Mouse (Mus musculus) heart, embryonic 14.5 days (tissue): ENCODE measurements around the gene Ccdc30. TPM values are rescaled to one million over a fixed set of nuclear protein-coding genes. Genes with fewer than 3 reads are reported as not detected.

Experiments
- ATAC-seq: fragments of 200-750 bp; cut with Nextera tagmentation; 2 replicates; pipeline ENCODE4 v1.8.0; 2017; ENCODE audit warnings: low read depth, moderate TSS enrichment; ENCODE audit not compliant: insufficient number of reproducible peaks, insufficient read depth, low FRiP score
- H3K27ac ChIP-seq, 2 experiments: fragments of 200-500 bp in 1 of 2; fragments of 300-500 bp in 1 of 2; sonication (generic) in 1 of 2; replicated peaks in 1 of 2; 2 replicates each; pipeline ENCODE4 v1.5.1; 2012 to 2014; ENCODE audit warnings: low read depth in 2 of 2, low read length in 2 of 2, control low read depth in 1 of 2, mild to moderate bottlenecking in 1 of 2, mixed read lengths in 1 of 2; ENCODE audit not compliant: control insufficient read depth in 1 of 2, insufficient read depth in 1 of 2
- H3K27me3 ChIP-seq: fragments of 300-500 bp; sonication (generic); 2 replicates; pipeline ENCODE4 v1.6.1; 2014; ENCODE audit warnings: mild to moderate bottlenecking, low read length, control low read depth; ENCODE audit not compliant: control insufficient read depth, insufficient read depth
- H3K36me3 ChIP-seq: fragments of 300-500 bp; sonication (generic); 2 replicates; pipeline ENCODE4 v1.6.1; 2014; ENCODE audit warnings: mild to moderate bottlenecking, control low read depth, low read length, mixed read lengths; ENCODE audit not compliant: control insufficient read depth, insufficient read depth
- H3K4me1 ChIP-seq, 2 experiments: fragments of 200-500 bp in 1 of 2; fragments of 300-500 bp in 1 of 2; sonication (generic) in 1 of 2; 2 replicates each; pipeline ENCODE4 v1.6.1; 2012 to 2014; ENCODE audit warnings: low read length in 2 of 2, control low read depth in 1 of 2, mixed read lengths in 1 of 2; ENCODE audit not compliant: control insufficient read depth in 2 of 2, insufficient read depth in 2 of 2
- H3K4me2 ChIP-seq: fragments of 300-500 bp; sonication (generic); 2 replicates; pipeline ENCODE4 v1.6.1; 2014; ENCODE audit warnings: mild to moderate bottlenecking, low read length
- H3K4me3 ChIP-seq, 2 experiments: fragments of 200-500 bp in 1 of 2; fragments of 300-500 bp in 1 of 2; sonication (generic) in 1 of 2; 2 replicates each; pipeline ENCODE4 v1.5.1; 2012 to 2014; ENCODE audit warnings: low read length in 2 of 2, mild to moderate bottlenecking in 2 of 2, control low read depth in 1 of 2, low read depth in 1 of 2, moderate library complexity in 1 of 2; ENCODE audit not compliant: control insufficient read depth in 1 of 2, insufficient read depth in 1 of 2
- H3K9ac ChIP-seq: fragments of 300-500 bp; sonication (generic); 2 replicates; pipeline ENCODE4 v1.6.1; 2014; ENCODE audit warnings: mild to moderate bottlenecking, low read length
- H3K9me3 ChIP-seq: fragments of 300-500 bp; sonication (generic); 2 replicates; pipeline ENCODE4 v1.6.1; 2016; ENCODE audit warnings: low read length, control low read depth; ENCODE audit not compliant: control insufficient read depth
- WGBS: fragments of 180-500 bp; shearing (Covaris S2); extraction: QIAGEN DNeasy Blood & Tissue Kit; methylation state at CpG from one replicate; pipeline ENCODE4 v1.1.7; 2014; 5-methylcytosine and 5-hydroxymethylcytosine counted together
- polyA plus RNA-seq: library from polyadenylated mRNA; unstranded; fragments of >200 nt; fragmentation: Nextera tagmentation; extraction: Ambion mirVana; gene quantifications from 2 replicates; pipeline ENCODE4 v1.2.1, GENCODE M21; 2014

Gene Ccdc30
- polyA plus RNA-seq, 1 experiment from 2014 or later: 4.6 TPM

DNA sequence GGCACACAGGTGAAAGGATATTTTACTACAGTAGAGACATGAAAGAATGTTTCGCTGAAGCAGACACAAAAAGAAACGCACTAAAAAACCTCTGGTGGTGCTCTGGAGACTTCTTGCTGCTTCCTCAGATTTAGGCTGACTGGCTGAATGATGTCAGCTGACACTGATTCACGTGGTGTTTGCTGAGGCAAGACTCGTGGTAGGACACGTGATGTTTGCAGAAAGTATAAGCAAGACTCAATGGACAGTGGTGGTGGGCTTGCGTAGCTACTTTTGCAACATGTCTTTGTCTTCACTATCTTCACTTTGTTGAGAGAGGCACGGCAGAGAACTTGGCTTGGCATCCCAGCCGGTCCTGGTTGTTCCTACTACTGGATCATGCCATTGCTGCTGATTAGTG is 112.0 kb downstream of the Ccdc30 start:
- H3K9ac ChIP-seq: no peak overlapping the region
- H3K4me3 ChIP-seq: no peak overlapping the region
- H3K4me1 ChIP-seq: no peaks in the 10 kb centered on the region
- no peaks in the 10 kb centered on the region for H3K9me3 ChIP-seq
- WGBS: 87% methylated on average over 8 of the region's 8 CpGs
- ATAC-seq: no peak
- no peak overlapping the region for H3K27ac ChIP-seq
- no peaks in the 10 kb centered on the region for H3K27me3 ChIP-seq
- H3K36me3 ChIP-seq: peaks cover 17% of the 10 kb centered on the region
- H3K4me2 ChIP-seq: no peak overlapping the region

DNA sequence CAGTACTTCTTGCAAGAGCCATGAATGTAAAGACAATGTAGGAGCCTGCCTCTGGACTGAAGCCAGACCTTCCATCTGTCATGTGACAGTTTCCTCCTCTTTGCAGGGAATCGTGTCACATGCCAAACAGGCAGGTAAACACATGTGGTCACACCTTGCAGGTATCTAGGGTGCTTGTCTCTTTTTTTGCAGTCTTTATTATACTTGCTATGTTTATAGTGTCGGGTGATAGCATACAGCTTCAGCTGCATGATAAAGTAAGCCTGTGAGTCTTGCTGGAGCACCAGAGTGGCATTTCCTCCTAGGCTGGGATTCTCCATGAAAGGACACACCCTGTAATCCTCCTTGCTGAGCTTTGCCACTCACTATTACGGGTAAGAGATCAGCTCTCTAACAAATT is 113.5 kb downstream of the Ccdc30 start:
- no peaks in the 10 kb centered on the region for H3K27me3 ChIP-seq

DNA sequence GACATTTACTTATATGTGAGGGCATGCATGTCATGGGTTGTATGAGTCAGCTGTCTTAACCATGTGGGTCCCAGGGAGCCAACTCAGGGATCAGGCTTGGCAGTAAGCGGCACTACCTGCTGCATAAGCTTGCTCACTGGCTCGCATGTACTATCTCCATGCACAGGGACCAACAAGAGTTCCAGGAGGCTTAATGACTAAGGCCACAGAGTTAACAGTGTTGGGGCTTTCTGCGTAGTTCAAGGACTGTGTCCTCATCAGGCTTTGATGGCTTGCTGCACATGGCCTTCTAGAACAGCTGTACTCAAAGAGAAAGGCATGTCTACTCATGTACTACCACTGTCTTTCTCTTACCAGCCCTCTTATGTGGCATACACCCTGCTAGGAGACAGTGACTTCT is 114.6 kb downstream of the Ccdc30 start:
- Histone ChIP-seq H3K4me2 (no peak overlapping the region), H3K9me3 (no peaks in the 10 kb centered on the region), H3K27ac (no peak overlapping the region), H3K4me1 (no peaks in the 10 kb centered on the region), H3K9ac (no peak overlapping the region), H3K36me3 (no peaks in the 10 kb centered on the region), H3K4me3 (no peak overlapping the region), H3K27me3 (no peaks in the 10 kb centered on the region)
- WGBS: 86% methylated on average over 3 of the region's 3 CpGs
- no peak for ATAC-seq

More for the DNA sequence above, 113.5 kb downstream of the Ccdc30 start:
- no peak overlapping the region for H3K4me3 ChIP-seq
- no peaks in the 10 kb centered on the region for H3K9me3 ChIP-seq
- H3K4me2 ChIP-seq: no peak overlapping the region
- H3K27ac ChIP-seq: no peak overlapping the region
- no peak for ATAC-seq
- no peaks in the 10 kb centered on the region for H3K4me1 ChIP-seq
- H3K36me3 ChIP-seq: peaks cover 3% of the 10 kb centered on the region; the same call in 1 of the 2 replicates
- no peak overlapping the region for H3K9ac ChIP-seq
- WGBS: 72% methylated on average over 3 of the region's 3 CpGs

DNA sequence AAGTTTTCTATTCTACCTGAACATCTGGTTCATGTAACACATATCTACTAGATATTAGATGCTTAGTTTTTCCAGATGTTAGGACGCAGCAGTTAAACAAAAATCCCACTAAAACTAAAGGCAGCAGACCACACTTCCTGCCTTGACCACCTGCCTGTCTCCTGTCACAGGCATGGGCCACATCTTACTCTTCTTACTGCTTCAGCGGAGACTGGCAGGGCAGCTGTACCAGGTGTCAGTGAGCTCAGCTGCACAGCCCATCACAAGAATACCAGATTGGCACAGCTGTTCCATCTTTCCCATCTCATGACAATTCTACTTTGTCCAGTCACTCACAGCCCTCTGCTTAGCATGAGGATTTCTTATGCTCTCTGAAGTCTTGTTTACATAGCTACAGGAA is 118.0 kb downstream of the Ccdc30 start:
- WGBS: 70% methylated on average over 2 of the region's 2 CpGs
- Histone ChIP-seq H3K4me1 (peaks cover 6 to 7% of the 10 kb centered on the region in 2 experiments), H3K9ac (no peak overlapping the region), H3K4me3 (no peak overlapping the region), H3K27me3 (no peaks in the 10 kb centered on the region), H3K27ac (no peak overlapping the region), H3K9me3 (no peaks in the 10 kb centered on the region), H3K36me3 (no peaks in the 10 kb centered on the region), H3K4me2 (no peak overlapping the region)
- ATAC-seq: no peak

DNA sequence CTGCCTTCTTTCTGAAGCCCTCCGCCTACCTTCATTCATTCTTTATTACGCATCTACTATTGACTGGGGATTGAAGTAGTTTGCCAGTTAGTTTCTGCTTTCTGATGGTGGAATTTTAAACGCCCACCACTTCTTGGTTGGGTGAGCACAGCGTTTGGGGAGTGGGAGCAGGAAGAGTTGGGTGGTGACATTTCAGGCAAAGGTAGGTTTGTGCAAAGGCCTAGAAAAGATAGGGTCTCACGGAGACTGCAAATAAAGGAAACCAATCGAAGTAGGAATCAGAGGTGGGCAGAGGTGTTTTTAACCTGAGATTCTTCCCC is 120.2 kb downstream of the Ccdc30 start:
- H3K4me2 ChIP-seq: peak overlapping the region; percentile 68
- H3K9me3 ChIP-seq: no peaks in the 10 kb centered on the region
- H3K9ac ChIP-seq: peak overlapping the region; percentile 87
- no peaks in the 10 kb centered on the region for H3K27me3 ChIP-seq
- ATAC-seq: no peak
- H3K27ac ChIP-seq: peak overlapping the region; percentile 87 to 91
- peaks cover 7 to 12% of the 10 kb centered on the region in 2 experiments for H3K4me1 ChIP-seq
- 11% methylated on average over 6 of the region's 6 CpGs for WGBS
- H3K4me3 ChIP-seq: peak overlapping the region; percentile 64 to 96
- peaks cover 12% of the 10 kb centered on the region; the same call in 1 of the 2 replicates for H3K36me3 ChIP-seq

DNA sequence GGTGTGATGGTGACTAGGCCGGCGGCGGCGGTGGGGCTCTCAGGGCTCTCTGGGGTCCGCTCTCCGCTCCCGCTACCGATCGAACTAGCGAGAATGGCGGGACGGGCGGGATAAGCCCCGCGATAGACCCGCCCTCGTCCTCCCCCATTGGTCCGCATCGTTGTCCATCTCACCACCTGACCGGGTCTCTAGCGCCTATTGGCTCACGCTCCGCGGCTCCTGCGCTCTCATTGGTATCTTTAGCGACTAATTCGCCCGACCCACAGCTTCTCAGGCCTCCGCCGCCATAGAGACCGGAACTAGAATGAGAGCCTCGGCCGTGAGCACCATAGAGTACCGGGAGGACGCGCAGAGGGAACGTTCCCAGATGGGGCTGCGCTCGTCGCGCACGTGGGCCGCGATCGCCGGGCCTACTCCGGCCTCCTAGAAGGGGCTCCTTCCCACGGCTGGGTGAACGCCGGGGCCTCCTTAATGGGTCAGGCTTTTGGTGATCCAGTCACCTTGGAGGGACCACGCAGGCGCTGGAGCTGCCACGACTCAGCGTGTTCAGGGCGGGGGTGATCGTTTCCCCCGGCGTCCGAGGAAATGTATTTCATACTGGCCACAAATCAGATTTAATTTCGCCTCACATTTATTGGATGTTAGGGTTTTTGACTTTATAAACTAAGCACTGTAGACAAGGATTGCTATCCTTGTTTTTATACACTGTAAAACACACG is 120.7 kb downstream of the Ccdc30 start, which contains the start of gene Ybx1:
TSS of gene Ybx1 (minus strand) at position 190 of the 719 bp plus-strand sequence.
- WGBS: under 1% methylated on average over 61 of the region's 61 CpGs
- Histone ChIP-seq H3K4me1 (peaks cover 7 to 12% of the 10 kb centered on the region in 2 experiments), H3K4me3 (peak within 1 kb of the TSS; percentile 90 to 96), H3K27me3 (no peaks in the 10 kb centered on the region), H3K36me3 (peaks cover 12% of the 10 kb centered on the region; the same call in 1 of the 2 replicates), H3K4me2 (peak within 1 kb of the TSS; percentile 92), H3K27ac (peak within 1 kb of the TSS; percentile 87 to 91), H3K9me3 (no peaks in the 10 kb centered on the region), H3K9ac (peak within 1 kb of the TSS; percentile 87)
- peak; percentile 99 for ATAC-seq

DNA sequence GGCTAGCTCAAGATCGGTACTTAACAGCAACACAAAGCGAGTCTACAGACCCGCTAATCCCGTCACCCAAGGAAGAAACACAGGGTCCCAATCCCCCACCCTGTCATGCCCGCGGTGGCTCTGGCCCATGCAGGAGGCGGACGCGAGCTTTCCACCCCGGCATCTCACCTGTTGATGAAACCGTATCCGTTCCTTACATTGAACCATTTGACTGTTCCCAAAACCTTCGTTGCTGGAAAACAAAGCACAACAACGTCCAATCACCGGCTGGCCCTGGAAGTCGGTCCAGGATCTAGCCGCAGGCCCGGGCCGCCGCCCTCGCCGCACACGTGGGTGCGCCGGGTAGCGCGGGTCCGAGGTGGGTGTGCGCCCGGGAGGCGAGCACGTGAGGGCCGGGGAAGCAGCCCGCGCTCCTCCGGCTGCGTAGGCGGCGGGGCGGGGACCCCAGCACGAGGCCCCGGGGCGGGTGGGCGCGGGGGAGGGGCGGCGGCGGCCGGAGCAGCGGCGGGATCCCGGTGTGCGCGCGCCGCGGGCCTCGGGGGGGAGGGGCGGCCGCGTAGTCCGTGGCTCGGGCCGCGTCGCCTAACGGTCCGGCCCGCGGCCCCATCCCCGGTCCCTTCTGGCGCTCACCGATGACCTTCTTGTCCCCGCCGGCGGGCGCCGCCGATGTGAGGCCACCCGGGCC is 121.6 kb downstream of the Ccdc30 start:
- Histone ChIP-seq H3K4me2 (peak overlapping the region; percentile 92), H3K27me3 (no peaks in the 10 kb centered on the region), H3K27ac (peak overlapping the region; percentile 10 to 91; a peak in 2 of 4 replicates), H3K9me3 (no peaks in the 10 kb centered on the region), H3K36me3 (peaks cover 15% of the 10 kb centered on the region), H3K9ac (peak overlapping the region; percentile 87), H3K4me3 (peak overlapping the region; percentile 90 to 96), H3K4me1 (peaks cover 7 to 15% of the 10 kb centered on the region in 2 experiments)
- peak; percentile 48 for ATAC-seq
- WGBS: under 1% methylated on average over 56 of the region's 80 CpGs
